In genomic region chrX:74962899-74963298, GRCm38 (mm10) we compare ENCODE assay signal across 7 mouse cellular contexts.
DNase-seq lines count a peak whose midpoint lies in the region.

No protein-coding gene starts in this region.

- DNase-seq in NIH3T3 (ENCODE audit: low read depth) = peak; percentile 10
- peak; percentile 2 for DNase-seq in cerebellum, adult 8-10 months
- peak; percentile 2 to 63 for DNase-seq in frontal cortex, adult 2 months (ENCODE audit: extremely low spot score in 1 of 2, low spot score in 1 of 2)
- DNase-seq in induced T-regulatory cell, adult 2 months (ENCODE audit: low read depth) = peak; percentile 13
- DNase-seq in layer of hippocampus, adult 9-10 months (ENCODE audit: low spot score) = peak; percentile 24
- peak; percentile 19 for DNase-seq in lung, postnatal 10 days
- DNase-seq in right cerebral cortex, postnatal 10 days (ENCODE audit: low spot score in 2 of 2) = peak; percentile 40 to 45

Comparison
In these comparisons a context has a peak if more than half of its experiments do, and no peak if none do; other contexts are left out.
1. Peak in every context shown above with its lines: DNase-seq.